Mouse (Mus musculus): ENCODE results near the gene Jmjd6.
"Not testable (repeated sequence)": the region's sequence is repeated elsewhere in the genome, so short reads cannot be mapped to it uniquely, and the experiment has no call there.

The Jmjd6 gene

GRCm38 (mm10) chr11:116851576-116852290 is 8.5 kb upstream of the Jmjd6 start:
- no peak for DNase-seq

GRCm38 (mm10) chr11:116850833-116851477 is 7.7 kb upstream of the Jmjd6 start:
- no peak for DNase-seq

GRCm38 (mm10) chr11:116850085-116850484 is 6.8 kb upstream of the Jmjd6 start:
- no peak for DNase-seq

- DNase-seq, result no peak
These were observed 6.3 kb upstream of the Jmjd6 start for GRCm38 (mm10) chr11:116849587-116849986.

GRCm38 (mm10) chr11:116848877-116849178 is 5.6 kb upstream of the Jmjd6 start:
- not testable (repeated sequence) for DNase-seq

GRCm38 (mm10) chr11:116848086-116848876 is 5.0 kb upstream of the Jmjd6 start:
- DNase-seq, result no peak

- DNase-seq, result no peak
These were observed 4.2 kb upstream of the Jmjd6 start for GRCm38 (mm10) chr11:116847187-116848085.

- DNase-seq, result no peak
These were observed 3.4 kb upstream of the Jmjd6 start for GRCm38 (mm10) chr11:116846593-116847181.

GRCm38 (mm10) chr11:116842531-116843260 is 553 bp downstream of the Jmjd6 start:
- DNase-seq, result peak; percentile 69

GRCm38 (mm10) chr11:116840748-116841147 is 2.5 kb downstream of the Jmjd6 start:
- no peak for DNase-seq

GRCm38 (mm10) chr11:116839601-116840000 is 3.6 kb downstream of the Jmjd6 start:
- no peak for DNase-seq

GRCm38 (mm10) chr11:116838936-116839335 is 4.3 kb downstream of the Jmjd6 start:
- no peak for DNase-seq

GRCm38 (mm10) chr11:116837441-116837840 is 5.8 kb downstream of the Jmjd6 start:
- no peak for DNase-seq

GRCm38 (mm10) chr11:116836283-116836682 is 7.0 kb downstream of the Jmjd6 start:
- DNase-seq, result no peak

- no peak for DNase-seq
These were observed 8.3 kb downstream of the Jmjd6 start for GRCm38 (mm10) chr11:116834954-116835353.

- no peak for DNase-seq
These were observed 11.0 kb downstream of the Jmjd6 start for GRCm38 (mm10) chr11:116832172-116832685.

GRCm38 (mm10) chr11:116827534-116828165 is 15.6 kb downstream of the Jmjd6 start, which contains the start of gene Mxra7:
TSS of gene Mxra7 (minus strand) at chr11:116828046.
- peak; percentile 86 for DNase-seq

- no peak for DNase-seq
These were observed 16.4 kb downstream of the Jmjd6 start for GRCm38 (mm10) chr11:116826550-116827504.

GRCm38 (mm10) chr11:116825230-116825629 is 18.0 kb downstream of the Jmjd6 start:
- no peak for DNase-seq

- not testable (repeated sequence) for DNase-seq
These were observed 19.4 kb downstream of the Jmjd6 start for GRCm38 (mm10) chr11:116823885-116824284.
